Mouse (Mus musculus) thymus, postnatal 36 days (tissue): ENCODE measurements around the gene Wfikkn2.

Experiments used
- DNase-seq, 2 experiments: peaks; one replicate each; pipeline ENCODE4 v3.0.0; 2022; ENCODE audit warnings: mixed read lengths in 2 of 2

The Wfikkn2 gene

DNA sequence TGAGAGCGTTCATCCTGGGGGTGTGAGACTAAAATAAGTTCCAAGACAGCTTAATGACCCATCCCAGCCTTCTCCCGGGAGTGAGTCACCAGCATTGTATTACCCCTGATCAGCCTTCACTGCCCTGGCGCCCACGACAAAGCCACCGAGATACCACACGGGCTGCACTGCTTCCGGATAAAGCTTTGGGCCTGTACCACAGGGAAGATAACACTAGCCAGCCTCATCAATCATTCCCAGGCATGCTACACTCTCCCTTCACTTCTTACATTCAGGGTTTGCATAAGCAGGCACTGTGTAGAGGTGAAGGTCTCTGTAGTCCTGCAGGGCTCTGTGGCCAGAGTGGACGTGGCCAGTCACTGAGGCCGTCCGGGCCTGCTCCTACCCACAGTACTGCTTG is 56.2 kb downstream of the Wfikkn2 start:
- DNase-seq = no peak
